Mouse (Mus musculus): ENCODE measurements around the gene Atxn7l1.

Atxn7l1 gene

GRCm38 (mm10) chr12:33183138-33183627 is 35.7 kb downstream of the Atxn7l1 start:
- no peak for DNase-seq (ENCODE audit: low spot score)

GRCm38 (mm10) chr12:33184137-33184536 is 36.6 kb downstream of the Atxn7l1 start:
- no peak for DNase-seq (ENCODE audit: low spot score)

GRCm38 (mm10) chr12:33185046-33185445 is 37.6 kb downstream of the Atxn7l1 start:
- DNase-seq (ENCODE audit: low spot score) = no peak

- no peak for DNase-seq (ENCODE audit: low spot score)
These were observed 38.8 kb downstream of the Atxn7l1 start for GRCm38 (mm10) chr12:33186331-33186730.

GRCm38 (mm10) chr12:33190133-33190532 is 42.6 kb downstream of the Atxn7l1 start:
- DNase-seq (ENCODE audit: low spot score) = no peak

- DNase-seq (ENCODE audit: low spot score) = no peak
These were observed 43.1 kb downstream of the Atxn7l1 start for GRCm38 (mm10) chr12:33190633-33191032.

- DNase-seq (ENCODE audit: low spot score) = no peak
These were observed 46.0 kb downstream of the Atxn7l1 start for GRCm38 (mm10) chr12:33193408-33193901.

- DNase-seq (ENCODE audit: low spot score) = no peak
These were observed 47.7 kb downstream of the Atxn7l1 start for GRCm38 (mm10) chr12:33195175-33195574.

GRCm38 (mm10) chr12:33197287-33197686 is 49.8 kb downstream of the Atxn7l1 start:
- no peak for DNase-seq (ENCODE audit: low spot score)

GRCm38 (mm10) chr12:33197746-33198145 is 50.3 kb downstream of the Atxn7l1 start:
- DNase-seq (ENCODE audit: low spot score) = no peak

- no peak for DNase-seq (ENCODE audit: low spot score)
These were observed 53.6 kb downstream of the Atxn7l1 start for GRCm38 (mm10) chr12:33201068-33201467.

GRCm38 (mm10) chr12:33201491-33202210 is 54.2 kb downstream of the Atxn7l1 start:
- no peak for DNase-seq (ENCODE audit: low spot score)

- DNase-seq (ENCODE audit: low spot score) = no peak
These were observed 57.8 kb downstream of the Atxn7l1 start for GRCm38 (mm10) chr12:33205255-33205654.

- no peak for DNase-seq (ENCODE audit: low spot score)
These were observed 58.8 kb downstream of the Atxn7l1 start for GRCm38 (mm10) chr12:33206300-33206699.

- no peak for DNase-seq (ENCODE audit: low spot score)
These were observed 63.4 kb downstream of the Atxn7l1 start for GRCm38 (mm10) chr12:33210856-33211255.

GRCm38 (mm10) chr12:33218215-33218859 is 70.8 kb downstream of the Atxn7l1 start:
- no peak for DNase-seq (ENCODE audit: low spot score)

- DNase-seq (ENCODE audit: low spot score) = no peak
These were observed 71.9 kb downstream of the Atxn7l1 start for GRCm38 (mm10) chr12:33219436-33219835.

- no peak for DNase-seq (ENCODE audit: low spot score)
These were observed 72.6 kb downstream of the Atxn7l1 start for GRCm38 (mm10) chr12:33220081-33220480.

- DNase-seq (ENCODE audit: low spot score) = peak; percentile 35
These were observed 73.1 kb downstream of the Atxn7l1 start for GRCm38 (mm10) chr12:33220509-33221051.

- DNase-seq (ENCODE audit: low spot score) = no peak
These were observed 74.7 kb downstream of the Atxn7l1 start for GRCm38 (mm10) chr12:33222187-33222586.

- DNase-seq (ENCODE audit: low spot score) = no peak
These were observed 77.6 kb downstream of the Atxn7l1 start for GRCm38 (mm10) chr12:33225117-33225541.

GRCm38 (mm10) chr12:33225978-33226377 is 78.5 kb downstream of the Atxn7l1 start:
- DNase-seq (ENCODE audit: low spot score) = no peak

GRCm38 (mm10) chr12:33226596-33226995 is 79.1 kb downstream of the Atxn7l1 start:
- no peak for DNase-seq (ENCODE audit: low spot score)
